Mouse (Mus musculus): Measurements from ENCODE around the gene Jmjd8. TPM values are rescaled to one million over a fixed set of nuclear protein-coding genes. Genes with fewer than 3 reads are reported as not detected.

Jmjd8 gene
- 65.7 and 69.5 TPM in 2 replicates for polyA plus RNA-seq (2016; fragmentation: Nextera tagmentation; extraction: Ambion mirVana)

DNA sequence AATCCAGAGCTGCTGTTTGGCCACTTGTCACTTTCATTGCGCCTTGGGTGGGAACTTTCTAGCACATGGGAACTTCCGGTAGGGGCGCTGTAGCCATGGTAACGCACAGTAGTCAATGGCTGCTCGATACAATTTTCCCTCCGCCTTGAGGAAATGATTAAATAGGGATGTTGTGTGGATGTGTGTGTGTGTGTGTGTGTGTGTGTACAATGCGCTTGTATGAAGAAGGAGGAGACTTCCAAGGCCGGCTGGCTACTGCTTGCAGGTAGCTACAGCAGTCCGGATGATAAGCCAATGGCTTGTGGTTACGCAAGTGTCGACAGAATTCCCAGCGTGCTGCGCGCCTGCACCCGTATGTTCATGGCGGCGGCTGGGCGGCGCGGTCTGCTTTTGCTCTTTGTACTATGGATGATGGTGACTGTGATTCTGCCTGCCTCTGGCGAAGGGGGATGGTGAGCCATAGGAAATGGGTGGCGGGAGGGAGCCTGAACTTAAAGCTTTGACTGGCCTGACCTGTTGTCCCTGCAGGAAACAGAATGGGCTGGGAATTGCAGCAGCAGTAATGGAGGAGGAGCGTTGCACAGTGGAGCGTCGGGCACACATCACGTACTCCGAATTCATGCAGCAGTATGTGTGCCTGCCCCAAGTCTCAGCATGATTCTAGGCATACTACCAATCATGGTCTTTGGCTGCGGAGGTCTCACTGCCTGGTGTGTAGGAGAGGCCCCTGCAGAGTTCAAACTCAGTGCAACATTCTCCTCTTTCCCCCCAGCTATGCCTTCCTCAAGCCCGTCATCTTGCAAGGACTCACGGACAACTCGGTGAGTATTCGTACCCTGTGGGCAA is at the start of gene Jmjd8:
TSS of gene Jmjd8 (plus strand) at position 156 of the 846 bp plus-strand sequence.
- Histone ChIP-seq H3K36me3 (replicated peaks) (peaks cover 47% of the 10 kb centered on the region), H3K4me3 (replicated peaks) (peak within 1 kb of the TSS; percentile 63), H3K27me3 (no peaks in the 10 kb centered on the region), H3K9ac (peak within 1 kb of the TSS; percentile 85), H3K4me1 (peaks cover 80% of the 10 kb centered on the region), H3K27ac (peak within 1 kb of the TSS; percentile 93), H3K4me2 (peak within 1 kb of the TSS; percentile 79), H3K9me3 (no peaks in the 10 kb centered on the region)
- WGBS, result 2% methylated on average over 32 of the region's 32 CpGs
- ATAC-seq (ENCODE audit: low FRiP score), result peak; percentile 48

DNA sequence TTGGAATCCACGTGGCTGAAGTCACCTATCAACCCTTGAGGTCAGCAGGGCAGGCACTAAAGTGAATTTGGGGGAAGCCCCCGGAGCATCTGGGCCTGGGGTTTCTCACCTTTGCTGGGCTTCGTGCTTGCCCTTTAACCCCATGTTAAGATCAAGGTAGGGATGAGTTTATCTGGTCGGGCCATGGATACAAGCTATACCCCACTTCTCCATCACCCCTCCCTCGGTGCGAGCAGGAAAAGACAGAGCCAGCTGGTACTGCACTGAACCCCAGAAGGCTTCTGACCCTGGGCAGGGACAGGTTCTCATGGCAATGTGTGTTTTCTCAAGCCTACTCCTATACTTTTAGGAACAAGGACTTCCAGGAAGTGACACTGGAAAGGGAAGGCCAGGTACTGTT is 47.3 kb upstream of the Jmjd8 start:
- Histone ChIP-seq H3K27me3 (no peaks in the 10 kb centered on the region), H3K4me2 (no peak overlapping the region), H3K4me3 (replicated peaks) (no peak overlapping the region), H3K9ac (no peak overlapping the region), H3K4me1 (peaks cover 24% of the 10 kb centered on the region), H3K36me3 (replicated peaks) (peaks cover 43% of the 10 kb centered on the region), H3K9me3 (no peaks in the 10 kb centered on the region), H3K27ac (no peak overlapping the region)
- no peak for ATAC-seq (ENCODE audit: low FRiP score)
- 83% methylated on average over 6 of the region's 6 CpGs for WGBS

DNA sequence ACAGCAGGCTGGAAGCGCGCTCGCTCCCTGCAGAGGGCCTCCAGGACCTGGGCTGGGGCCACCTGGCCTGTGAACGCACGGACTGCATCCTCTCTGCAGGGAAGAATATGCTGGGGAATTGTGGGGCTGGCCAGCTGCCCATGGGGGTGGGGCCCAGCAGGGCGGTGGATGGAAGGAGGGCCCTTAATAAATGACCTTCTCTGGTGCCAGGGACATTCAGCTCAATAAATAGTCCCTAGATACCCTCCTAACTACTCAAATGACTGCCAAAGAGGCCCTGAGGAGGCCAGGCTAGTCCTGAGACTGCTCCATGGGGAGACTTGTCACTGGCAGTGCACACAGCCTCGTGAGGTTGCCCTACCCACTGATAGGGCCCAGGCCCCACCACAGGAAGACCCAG is 45.6 kb upstream of the Jmjd8 start:
- H3K9me3 ChIP-seq, result no peaks in the 10 kb centered on the region
- no peaks in the 10 kb centered on the region for H3K27me3 ChIP-seq
- H3K4me2 ChIP-seq, result no peak overlapping the region
- no peak overlapping the region for H3K4me3 ChIP-seq (replicated peaks)
- 80% methylated on average over 7 of the region's 7 CpGs for WGBS
- H3K9ac ChIP-seq, result peak overlapping the region; percentile 36; the same call in 1 of the 2 replicates
- ATAC-seq (ENCODE audit: low FRiP score), result no peak
- H3K36me3 ChIP-seq (replicated peaks), result peaks cover 51% of the 10 kb centered on the region
- no peak overlapping the region for H3K27ac ChIP-seq
- peaks cover 24% of the 10 kb centered on the region for H3K4me1 ChIP-seq

DNA sequence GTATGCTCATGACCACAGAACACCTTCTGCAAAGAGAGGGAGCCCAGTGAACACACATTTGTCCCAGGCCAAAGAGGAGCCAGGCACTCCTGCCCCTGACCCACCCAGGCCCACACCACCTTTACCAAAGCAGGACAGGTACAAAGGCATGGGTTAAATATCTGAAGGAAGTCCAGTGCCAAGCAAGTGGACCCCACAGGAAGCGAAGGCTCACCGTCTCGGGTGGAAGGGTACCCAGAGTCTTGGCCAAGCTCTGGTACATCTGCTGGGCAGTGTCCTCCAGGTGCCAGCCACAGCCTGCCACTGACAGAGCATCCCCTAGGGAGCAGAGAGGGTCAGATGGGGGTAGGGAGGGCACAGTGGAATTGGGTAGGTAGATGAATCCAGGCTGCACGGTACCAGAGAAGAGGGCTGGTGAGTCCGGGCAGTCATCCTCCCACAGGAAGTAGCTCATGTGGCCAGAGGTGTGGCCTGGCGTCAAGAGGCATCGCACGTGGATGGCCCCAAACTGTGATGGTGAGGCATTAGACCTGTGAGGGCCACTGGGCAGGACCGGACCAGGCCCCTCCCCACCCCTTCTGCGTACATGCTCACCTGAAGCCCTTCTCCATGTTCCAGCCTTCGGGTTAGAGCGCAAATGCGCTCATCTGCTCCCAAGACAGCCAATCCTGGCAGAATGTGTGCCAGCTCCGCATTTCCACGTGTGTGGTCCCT is 44.6 kb upstream of the Jmjd8 start:
- Histone ChIP-seq H3K4me1 (peaks cover 24% of the 10 kb centered on the region), H3K27ac (0 out of 2 replicates have a peak overlapping the region, but pooled peaks have one; percentile 25), H3K4me2 (peak overlapping the region; percentile 88), H3K9ac (peak overlapping the region; percentile 73), H3K36me3 (replicated peaks) (peaks cover 53% of the 10 kb centered on the region), H3K9me3 (no peaks in the 10 kb centered on the region), H3K4me3 (replicated peaks) (peak overlapping the region; percentile 65), H3K27me3 (no peaks in the 10 kb centered on the region)
- no peak for ATAC-seq (ENCODE audit: low FRiP score)
- 81% methylated on average over 15 of the region's 15 CpGs for WGBS

DNA sequence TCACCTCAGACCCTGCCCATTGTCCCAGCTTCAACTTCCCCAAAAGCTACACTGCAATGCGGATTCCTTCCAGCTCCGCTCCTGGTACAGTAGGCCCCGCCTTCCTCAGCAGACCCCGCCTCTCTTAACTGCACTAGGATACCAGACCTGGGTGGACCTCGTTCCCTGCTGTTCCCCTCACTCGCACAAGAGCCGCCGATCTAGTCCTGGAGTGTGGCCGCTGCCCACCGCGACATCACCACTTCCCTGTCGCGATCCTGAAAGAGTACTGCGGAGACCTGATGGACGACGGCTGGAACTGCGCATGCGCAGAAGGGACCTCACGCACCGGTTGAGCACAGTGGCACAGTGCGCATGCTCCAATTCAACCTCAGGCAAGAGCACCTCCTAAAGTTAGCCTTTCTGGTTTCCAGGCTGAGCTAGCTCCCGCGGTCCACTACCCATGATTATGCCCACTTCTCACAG is 43.4 kb upstream of the Jmjd8 start, which contains the start of gene Haghl:
TSS of gene Haghl (minus strand) at position 393 of the 465 bp plus-strand sequence.
- Histone ChIP-seq H3K9me3 (no peaks in the 10 kb centered on the region), H3K4me3 (replicated peaks) (peak within 1 kb of the TSS; percentile 65), H3K27me3 (no peaks in the 10 kb centered on the region), H3K4me2 (peak within 1 kb of the TSS; percentile 88), H3K9ac (peak within 1 kb of the TSS; percentile 73), H3K27ac (peak within 1 kb of the TSS; percentile 91), H3K36me3 (replicated peaks) (peaks cover 62% of the 10 kb centered on the region), H3K4me1 (peaks cover 24% of the 10 kb centered on the region)
- ATAC-seq (ENCODE audit: low FRiP score), result peak; percentile 88
- under 1% methylated on average over 23 of the region's 23 CpGs for WGBS

DNA sequence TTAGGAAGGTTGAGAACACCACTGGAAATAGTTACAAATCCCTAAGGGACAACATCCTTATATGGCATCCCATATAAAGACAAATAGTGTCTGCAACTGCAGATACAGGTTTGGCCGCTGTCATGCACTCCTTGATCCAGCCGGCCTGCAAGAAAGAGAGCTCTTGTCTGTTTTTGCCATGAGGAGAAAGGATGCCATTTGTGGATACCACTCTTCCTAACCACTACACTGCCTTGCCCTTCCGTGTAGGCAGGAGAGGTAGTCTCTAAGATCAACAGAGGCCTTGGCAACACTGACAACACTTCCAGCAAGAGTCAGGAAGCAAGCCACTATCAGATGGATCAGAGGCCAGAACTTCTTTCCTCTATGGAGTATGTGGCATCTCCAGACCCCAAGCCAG is 42.4 kb upstream of the Jmjd8 start, which contains the start of gene Ccdc78:
TSS of gene Ccdc78 (plus strand) at position 301 of the 400 bp plus-strand sequence.
- Histone ChIP-seq H3K27ac (peak within 1 kb of the TSS; percentile 91), H3K36me3 (replicated peaks) (peaks cover 56% of the 10 kb centered on the region), H3K4me2 (peak within 1 kb of the TSS; percentile 88), H3K4me3 (replicated peaks) (peak within 1 kb of the TSS; percentile 65), H3K9ac (peak within 1 kb of the TSS; percentile 73), H3K4me1 (peaks cover 33% of the 10 kb centered on the region), H3K27me3 (no peaks in the 10 kb centered on the region), H3K9me3 (no peaks in the 10 kb centered on the region)
- WGBS, result 91% methylated on average over 3 of the region's 3 CpGs
- no peak for ATAC-seq (ENCODE audit: low FRiP score)

DNA sequence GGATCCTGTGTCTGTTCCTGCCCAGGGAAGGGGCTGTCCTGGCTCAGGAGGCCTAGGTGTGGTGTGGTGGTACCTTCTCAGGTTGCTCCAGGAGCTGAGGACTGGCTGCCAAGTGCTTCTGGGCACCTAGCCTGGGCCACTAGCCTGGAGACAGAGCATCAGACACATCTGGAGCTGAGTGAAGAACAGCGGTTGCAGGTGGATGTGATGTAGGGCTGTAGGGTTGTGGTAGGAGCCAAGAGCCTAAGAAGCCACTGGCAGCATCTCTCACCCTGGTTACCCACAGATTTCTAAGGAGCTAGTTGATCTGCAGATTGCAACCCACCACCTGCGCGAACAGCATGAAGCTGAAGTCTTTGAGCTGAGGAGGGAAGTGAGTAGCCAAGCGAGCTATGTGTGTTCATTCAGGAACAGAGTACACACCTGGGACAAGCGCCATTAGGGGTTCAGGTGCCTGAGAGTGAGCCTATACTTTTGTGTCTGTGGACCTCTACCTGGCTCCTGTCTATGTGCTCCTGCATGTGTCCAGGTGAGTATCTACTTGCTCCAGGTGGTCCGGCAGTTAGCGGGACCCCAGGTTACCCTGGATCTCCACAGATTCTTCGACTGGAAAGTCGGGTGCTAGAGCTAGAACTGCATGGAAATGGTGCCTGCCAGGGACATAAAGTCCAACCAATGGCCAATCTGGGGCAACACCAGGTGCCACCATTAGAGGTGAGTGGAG is 41.7 kb upstream of the Jmjd8 start:
- Histone ChIP-seq H3K4me1 (peaks cover 38% of the 10 kb centered on the region), H3K4me2 (no peak overlapping the region), H3K4me3 (replicated peaks) (no peak overlapping the region), H3K36me3 (replicated peaks) (peaks cover 49% of the 10 kb centered on the region), H3K9ac (no peak overlapping the region), H3K9me3 (no peaks in the 10 kb centered on the region), H3K27me3 (no peaks in the 10 kb centered on the region), H3K27ac (no peak overlapping the region)
- WGBS, result 92% methylated on average over 9 of the region's 9 CpGs
- ATAC-seq (ENCODE audit: low FRiP score), result no peak

DNA sequence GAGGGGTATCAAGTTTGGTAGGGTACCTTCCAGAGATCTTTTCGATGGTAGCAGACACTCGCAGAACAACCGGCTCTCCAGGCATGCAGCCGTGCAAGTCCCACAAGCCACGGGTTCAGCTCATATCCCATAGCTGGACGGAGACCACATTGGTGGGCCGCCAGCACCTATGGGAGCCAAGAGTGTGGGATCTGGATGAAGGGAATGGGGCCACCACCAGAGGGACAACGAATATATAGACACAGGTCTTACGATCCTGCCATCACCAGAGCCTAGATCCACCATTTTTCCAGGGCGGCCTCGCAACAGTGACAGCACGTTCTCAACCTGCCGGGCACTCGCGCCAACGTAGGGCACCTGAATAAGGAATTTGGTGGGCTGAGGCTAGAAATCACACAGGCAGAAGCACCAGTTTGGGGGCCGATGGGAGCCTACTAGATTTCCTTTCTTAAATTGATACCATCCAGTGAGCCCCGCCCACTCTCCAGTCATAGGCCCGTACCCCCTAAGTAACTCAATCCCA is 37.3 kb upstream of the Jmjd8 start:
- Histone ChIP-seq H3K27me3 (no peaks in the 10 kb centered on the region), H3K27ac (peak overlapping the region; percentile 97), H3K9ac (peak overlapping the region; percentile 81), H3K9me3 (no peaks in the 10 kb centered on the region), H3K36me3 (replicated peaks) (peaks cover 24% of the 10 kb centered on the region), H3K4me3 (replicated peaks) (peak overlapping the region; percentile 65), H3K4me2 (peak overlapping the region; percentile 88), H3K4me1 (peaks cover 54% of the 10 kb centered on the region)
- 28% methylated on average over 19 of the region's 19 CpGs for WGBS
- ATAC-seq (ENCODE audit: low FRiP score), result no peak

DNA sequence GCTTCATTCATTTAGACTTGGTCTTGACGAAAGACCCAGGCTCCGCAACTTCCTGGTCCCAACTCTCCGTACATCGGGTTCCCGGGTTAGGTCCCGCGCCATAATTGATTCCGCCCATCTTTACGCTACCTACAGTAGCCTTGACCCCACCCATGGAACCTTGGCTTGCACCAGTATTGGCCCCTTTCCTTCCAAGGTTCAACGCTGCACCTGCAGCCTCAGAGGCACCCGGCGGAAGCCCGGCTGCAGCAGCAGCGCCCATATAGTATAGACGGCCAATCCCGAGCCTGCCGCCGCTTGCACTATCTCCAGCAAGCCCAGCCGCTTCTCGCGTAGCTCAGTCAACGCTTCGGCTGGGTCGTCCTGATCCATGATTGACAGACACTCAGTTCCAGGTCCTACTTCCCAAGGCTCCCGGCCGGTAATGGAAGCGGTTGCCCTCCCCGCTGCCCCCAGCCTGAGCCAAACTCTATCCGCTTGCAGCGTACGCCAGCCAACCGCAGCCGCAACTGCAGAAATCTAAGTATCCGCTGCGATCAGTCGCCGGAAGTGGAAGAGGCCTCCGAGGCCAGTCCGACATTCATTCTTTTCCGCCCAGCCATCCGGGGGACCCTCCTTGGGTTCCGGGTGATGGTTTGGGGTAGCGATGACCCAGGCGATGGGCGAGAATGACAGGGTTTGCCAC is 36.7 kb upstream of the Jmjd8 start:
- Histone ChIP-seq H3K9ac (peak overlapping the region; percentile 81), H3K36me3 (replicated peaks) (peaks cover 24% of the 10 kb centered on the region), H3K9me3 (no peaks in the 10 kb centered on the region), H3K4me2 (peak overlapping the region; percentile 88), H3K27me3 (no peaks in the 10 kb centered on the region), H3K4me1 (peaks cover 59% of the 10 kb centered on the region), H3K27ac (peak overlapping the region; percentile 97), H3K4me3 (replicated peaks) (peak overlapping the region; percentile 65)
- peak; percentile 57 for ATAC-seq (ENCODE audit: low FRiP score)
- WGBS, result under 1% methylated on average over 45 of the region's 45 CpGs

DNA sequence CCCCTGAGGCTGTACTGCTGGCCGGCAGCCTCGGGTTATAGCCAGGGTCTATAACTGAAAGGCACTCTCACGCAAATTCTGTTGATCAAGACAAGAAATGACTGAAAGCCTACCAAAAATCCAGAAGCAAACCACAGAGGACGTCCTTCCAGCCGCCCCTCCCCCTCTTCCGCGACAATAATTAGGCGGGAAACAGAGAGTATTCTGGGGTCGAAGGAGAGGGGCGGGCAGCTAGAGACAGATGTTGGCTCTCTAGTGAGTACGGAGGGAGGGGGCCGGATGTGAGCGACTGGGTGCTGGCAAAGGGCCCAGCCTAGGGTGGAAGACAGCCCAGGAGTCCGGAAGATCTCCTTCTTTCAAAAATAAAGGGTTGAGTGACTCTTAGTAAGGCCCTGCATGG is 36.1 kb upstream of the Jmjd8 start, which contains the start of gene Fam173a:
TSS of gene Fam173a (minus strand) at position 287 of the 400 bp plus-strand sequence.
- Histone ChIP-seq H3K4me1 (peaks cover 65% of the 10 kb centered on the region), H3K36me3 (replicated peaks) (peaks cover 19% of the 10 kb centered on the region), H3K27me3 (no peaks in the 10 kb centered on the region), H3K4me3 (replicated peaks) (peak within 1 kb of the TSS; percentile 65), H3K4me2 (peak within 1 kb of the TSS; percentile 93), H3K27ac (peak within 1 kb of the TSS; percentile 97), H3K9me3 (no peaks in the 10 kb centered on the region), H3K9ac (peak within 1 kb of the TSS; percentile 81)
- WGBS, result 2% methylated on average over 14 of the region's 14 CpGs
- ATAC-seq (ENCODE audit: low FRiP score), result peak; percentile 42; the same call in 1 of the 2 replicates

DNA sequence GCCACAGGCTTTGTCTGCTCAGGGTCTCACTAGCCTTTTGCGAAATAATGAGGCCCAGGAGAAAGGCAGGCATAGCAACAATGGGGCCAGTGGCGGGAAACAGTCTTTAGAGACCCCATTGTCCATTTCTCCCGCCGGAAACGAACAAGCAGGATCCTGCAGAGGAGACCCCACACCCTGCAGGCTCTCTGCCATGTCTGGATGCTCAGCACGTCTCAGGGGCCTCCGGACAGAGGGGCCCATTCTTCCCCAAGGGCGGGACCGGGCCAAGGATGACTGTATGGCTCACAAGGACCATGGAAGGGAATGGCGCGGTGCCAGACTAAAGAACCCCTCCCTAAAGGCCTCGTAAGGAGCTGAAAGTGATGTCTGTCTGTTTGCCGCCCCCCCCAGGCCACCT is 34.5 kb upstream of the Jmjd8 start:
- ATAC-seq (ENCODE audit: low FRiP score), result 0 out of 2 replicates have a peak, but pooled peaks have one; percentile 24
- WGBS, result 10% methylated on average over 13 of the region's 13 CpGs
- Histone ChIP-seq H3K4me1 (peaks cover 65% of the 10 kb centered on the region), H3K9me3 (no peaks in the 10 kb centered on the region), H3K27ac (peak overlapping the region; percentile 97), H3K4me3 (replicated peaks) (0 out of 2 replicates have a peak overlapping the region, but pooled peaks have one; percentile 82), H3K36me3 (replicated peaks) (peaks cover 7% of the 10 kb centered on the region), H3K4me2 (peak overlapping the region; percentile 93), H3K9ac (peak overlapping the region; percentile 80), H3K27me3 (no peaks in the 10 kb centered on the region)

All from forebrain, embryonic 12.5 days (tissue).